26 mouse cellular contexts compared by ENCODE assay signal in genomic region chr9:80266086-80266485, GRCm38 (mm10).
A peak's percentile ranks its signal among the peaks of the same experiment; 100 is the strongest.
DNase-seq lines count a peak whose midpoint lies in the region; ATAC-seq and TF ChIP-seq lines count a peak whose summit lies in the region.
"Had no signal": no experiment of that assay in that cellular context is flagged by ENCODE, and none has a peak within 500 bp of the region (broad histone marks: within the 10 kb centered on the region; RNA-seq: fewer than 3 reads in every experiment).

No protein-coding gene starts in this region.

- H3K4me2 ChIP-seq in liver, postnatal 0 days (ENCODE audit: low read depth, low read length): peak overlapping the region; percentile 24; the same call in 1 of the 2 replicates
- H3K4me2 ChIP-seq in forebrain, embryonic 11.5 days (ENCODE audit: low read depth, low read length, severe bottlenecking): no peak overlapping the region
- H3K4me2 ChIP-seq: embryonic facial prominence, embryonic 13.5 days; forebrain, embryonic 13.5 days; heart, embryonic 11.5 days; hindbrain, embryonic 15.5 days; intestine, embryonic 15.5 days; lung, embryonic 14.5 days; midbrain, embryonic 15.5 days; neural tube, embryonic 13.5 days had no signal

- no peaks in the 10 kb centered on the region for H3K27me3 ChIP-seq in liver, postnatal 0 days (ENCODE audit: insufficient read depth, low read length)
- no peaks in the 10 kb centered on the region for H3K27me3 ChIP-seq in forebrain, embryonic 11.5 days (ENCODE audit: control insufficient read depth, insufficient read depth, low read length)
- H3K27me3 ChIP-seq: embryonic facial prominence, embryonic 13.5 days; hindbrain, embryonic 15.5 days; intestine, embryonic 15.5 days; midbrain, embryonic 15.5 days; neural tube, embryonic 13.5 days had no signal

- H3K9me3 ChIP-seq in liver, postnatal 0 days (ENCODE audit: low read length): no peaks in the 10 kb centered on the region
- no peaks in the 10 kb centered on the region for H3K9me3 ChIP-seq in forebrain, embryonic 11.5 days (ENCODE audit: control insufficient read depth, low read length)
- H3K9me3 ChIP-seq: embryonic facial prominence, embryonic 13.5 days; forebrain, embryonic 13.5 days; hindbrain, embryonic 15.5 days; intestine, embryonic 15.5 days; limb, embryonic 10.5 days; midbrain, embryonic 15.5 days; neural tube, embryonic 13.5 days had no signal

- DNase-seq in liver, postnatal 0 days: no peak
- DNase-seq in thymus, postnatal 0 days (ENCODE audit: low spot score): peak; percentile 54
- DNase-seq in adrenal gland, postnatal 4 days (ENCODE audit: low spot score in 2 of 2): no peak
- DNase-seq in adrenal gland, adult 8-10 months: no peak
- no peak for DNase-seq in right cerebral cortex, postnatal 10 days (ENCODE audit: low spot score in 2 of 2)
- DNase-seq in forebrain, embryonic 11.5 days (ENCODE audit: low spot score): no peak
- DNase-seq: cerebellum, adult 2 months; cerebellum, postnatal 25 days; embryo, embryonic 11 days; heart, adult 11 months; kidney, adult 9 months; kidney, postnatal 25 days; lung, embryonic 14.5 days; right cerebral cortex, adult 18-20 months had no signal

- H3K27ac ChIP-seq in liver, postnatal 0 days (ENCODE audit: low read depth): no peak overlapping the region
- H3K27ac ChIP-seq in forebrain, embryonic 11.5 days (ENCODE audit: low read depth, low read length): no peak overlapping the region
- H3K27ac ChIP-seq: embryonic facial prominence, embryonic 13.5 days; forebrain, embryonic 13.5 days; hindbrain, embryonic 15.5 days; intestine, embryonic 15.5 days; left cerebral cortex, adult 2 months; limb, embryonic 10.5 days; midbrain, embryonic 15.5 days; neural tube, embryonic 13.5 days had no signal

- H3K36me3 ChIP-seq in liver, postnatal 0 days (replicated peaks; ENCODE audit: insufficient read depth, low read length): peaks cover 4% of the 10 kb centered on the region
- H3K36me3 ChIP-seq in forebrain, embryonic 11.5 days (ENCODE audit: control insufficient read depth, insufficient read depth, low read length): no peaks in the 10 kb centered on the region
- H3K36me3 ChIP-seq: embryonic facial prominence, embryonic 13.5 days; hindbrain, embryonic 15.5 days; limb, embryonic 10.5 days; midbrain, embryonic 15.5 days; neural tube, embryonic 13.5 days had no signal

- TF ChIP-seq CTCF in liver, postnatal 0 days (IDR thresholded peaks at IDR 0.05; ENCODE audit: low read depth): no peak

- TF ChIP-seq EP300 in liver, postnatal 0 days (IDR thresholded peaks at IDR 0.05; ENCODE audit: low read depth): no peak

- H3K4me3 ChIP-seq in liver, postnatal 0 days (ENCODE audit: low read depth, low read length): no peak overlapping the region
- no peak overlapping the region for H3K4me3 ChIP-seq in forebrain, embryonic 11.5 days (ENCODE audit: low read depth, low read length)
- H3K4me3 ChIP-seq: embryonic facial prominence, embryonic 13.5 days; erythroblast, embryonic 14.5 days; forebrain, embryonic 13.5 days; hindbrain, embryonic 15.5 days; intestine, embryonic 15.5 days; left cerebral cortex, adult 2 months; limb, embryonic 10.5 days; midbrain, embryonic 15.5 days; neural tube, embryonic 13.5 days had no signal

- no peak overlapping the region for H3K9ac ChIP-seq in liver, postnatal 0 days (replicated peaks)
- H3K9ac ChIP-seq in forebrain, embryonic 11.5 days (ENCODE audit: low read length): no peak overlapping the region
- H3K9ac ChIP-seq: embryonic facial prominence, embryonic 13.5 days; forebrain, embryonic 13.5 days; hindbrain, embryonic 15.5 days; intestine, embryonic 15.5 days; lung, embryonic 14.5 days; midbrain, embryonic 15.5 days; neural tube, embryonic 13.5 days had no signal

- 42% methylated on average over 7 of the region's 7 CpGs for WGBS in liver, postnatal 0 days (ENCODE audit: insufficient replicate concordance)
- WGBS in forebrain, embryonic 11.5 days: 92% methylated on average over 7 of the region's 7 CpGs

- H3K4me1 ChIP-seq in liver, postnatal 0 days (ENCODE audit: insufficient read depth): no peaks in the 10 kb centered on the region
- H3K4me1 ChIP-seq in forebrain, embryonic 11.5 days (replicated peaks; ENCODE audit: control insufficient read depth, insufficient read depth, low read length): no peaks in the 10 kb centered on the region
- H3K4me1 ChIP-seq: forebrain, embryonic 13.5 days; hindbrain, embryonic 15.5 days; intestine, embryonic 15.5 days; midbrain, embryonic 15.5 days; neural tube, embryonic 13.5 days had no signal

- peak; percentile 57 for ATAC-seq in CD4-positive, CD25-positive, alpha-beta regulatory T cell, adult 4 months
- ATAC-seq in activated CD4-positive, CD25-positive, alpha-beta regulatory T cell, adult 4 months: peak; percentile 50
- no peak for ATAC-seq in liver, postnatal 0 days
- no peak for ATAC-seq in forebrain, embryonic 11.5 days (replicated peaks; ENCODE audit: low FRiP score)
- ATAC-seq: forebrain, embryonic 13.5 days; intestine, embryonic 15.5 days; midbrain, embryonic 15.5 days had no signal

Comparison
In these comparisons a context has a peak if more than half of its experiments do, and no peak if none do; other contexts are left out.
1. ATAC-seq: peak in CD4-positive, CD25-positive, alpha-beta regulatory T cell, adult 4 months (single experiment) and activated CD4-positive, CD25-positive, alpha-beta regulatory T cell, adult 4 months (single experiment); none in liver, postnatal 0 days (single experiment) and forebrain, embryonic 11.5 days (single experiment).